Mouse (Mus musculus): Measurements from ENCODE around the gene Atg5.

DNA sequence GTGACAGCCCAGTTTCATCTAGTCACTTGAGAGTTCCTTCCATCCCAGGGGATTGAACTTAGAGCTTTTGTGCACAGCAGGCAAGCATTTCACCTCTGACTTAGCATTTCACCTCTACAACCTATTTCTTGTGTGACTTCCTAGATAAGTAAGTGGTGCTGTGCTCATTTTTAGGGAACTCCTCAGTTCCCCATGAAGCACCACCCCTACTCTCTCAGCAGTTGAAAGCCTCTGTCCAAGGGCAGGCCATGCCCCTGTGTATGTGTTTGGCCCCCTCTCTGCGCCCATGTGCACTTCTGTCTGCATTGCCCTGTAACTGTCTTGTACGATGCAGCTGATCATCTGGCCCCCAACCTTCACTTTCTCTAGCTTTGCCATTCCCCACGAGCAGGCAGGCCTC, 132.0 kb downstream of the Atg5 start:
- TF ChIP-seq TAL1 (IDR thresholded peaks at IDR 0.05; ENCODE audit: low read length) (no peak), GATA1 (IDR thresholded peaks at IDR 0.05; ENCODE audit: low read length) (no peak)
